Mouse (Mus musculus) kidney, embryonic 16.5 days (tissue): ENCODE measurements around the gene Vwf. TPM values are rescaled to one million over a fixed set of nuclear protein-coding genes. Genes with fewer than 3 reads are reported as not detected.

Experiments used
- ATAC-seq: fragments of 200-750 bp; cut with Nextera tagmentation; 2 replicates; pipeline ENCODE4 v1.8.0; 2017; ENCODE audit warnings: moderate TSS enrichment; ENCODE audit not compliant: low FRiP score, low TSS enrichment
- H3K27ac ChIP-seq: fragments of 300-500 bp; sonication (generic); 2 replicates; pipeline ENCODE4 v1.5.1; 2014; ENCODE audit warnings: low read length
- H3K27me3 ChIP-seq: fragments of 300-500 bp; sonication (generic); 2 replicates; pipeline ENCODE4 v1.6.1; 2014; ENCODE audit warnings: low read length, control low read depth, mixed read lengths; ENCODE audit not compliant: insufficient read depth
- H3K36me3 ChIP-seq: fragments of 300-500 bp; sonication (generic); 2 replicates; pipeline ENCODE4 v1.6.1; 2014; ENCODE audit warnings: low read length, control low read depth, mixed read lengths; ENCODE audit not compliant: insufficient read depth
- H3K4me1 ChIP-seq: fragments of 300-500 bp; sonication (generic); 2 replicates; pipeline ENCODE4 v1.6.1; 2014; ENCODE audit warnings: low read length, control low read depth, mixed read lengths; ENCODE audit not compliant: insufficient read depth
- H3K4me2 ChIP-seq: fragments of 300-500 bp; sonication (generic); replicated peaks from 2 replicates; pipeline ENCODE4 v1.6.1; 2014; ENCODE audit warnings: low read depth, low read length
- H3K4me3 ChIP-seq: fragments of 300-500 bp; sonication (generic); 2 replicates; pipeline ENCODE4 v1.5.1; 2014; ENCODE audit warnings: mild to moderate bottlenecking, low read length
- H3K9ac ChIP-seq: fragments of 300-500 bp; sonication (generic); replicated peaks from 2 replicates; pipeline ENCODE4 v1.6.1; 2014; ENCODE audit warnings: low read length
- H3K9me3 ChIP-seq: fragments of 300-500 bp; sonication (generic); 2 replicates; pipeline ENCODE4 v1.6.1; 2016; ENCODE audit warnings: low read length, control low read depth
- WGBS: fragments of 180-500 bp; shearing (Covaris S2); extraction: QIAGEN DNeasy Blood & Tissue Kit; methylation state at CpG from one replicate; pipeline ENCODE4 v1.1.7; 2014; 5-methylcytosine and 5-hydroxymethylcytosine counted together
- polyA plus RNA-seq: library from polyadenylated mRNA; unstranded; fragments of >200 nt; fragmentation: Nextera tagmentation; extraction: Ambion mirVana; gene quantifications from 2 replicates; pipeline ENCODE4 v1.2.1, GENCODE M21; 2015

The Vwf gene
- 3.9 and 5.4 TPM in 2 replicates for polyA plus RNA-seq

DNA sequence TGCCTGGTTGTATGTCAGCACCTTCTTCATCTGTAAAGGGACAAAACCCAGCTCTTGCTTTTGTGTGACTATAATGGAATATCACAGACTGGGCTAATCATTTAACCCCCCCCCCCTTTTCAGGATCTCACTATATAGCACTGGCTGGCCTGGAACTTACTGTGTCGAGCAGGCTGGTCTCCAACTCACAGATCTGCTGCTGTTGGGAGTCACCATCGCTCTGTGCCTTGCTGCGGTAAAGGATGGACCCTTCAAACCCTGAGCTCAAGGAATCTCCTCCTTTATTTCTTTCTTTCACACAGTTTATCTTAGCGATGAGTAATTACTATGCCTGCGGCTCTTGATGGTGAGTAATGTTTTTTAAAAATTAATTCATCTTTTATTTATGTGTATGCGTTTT is at the start of gene Vwf:
Gene Vwf, plus strand, starts transcription at position 301 of the 400 bp plus-strand sequence.
- Histone ChIP-seq H3K36me3 (no peaks in the 10 kb centered on the region), H3K27ac (no peak within 1 kb of the TSS), H3K4me2 (no peak within 1 kb of the TSS), H3K9ac (no peak within 1 kb of the TSS), H3K27me3 (no peaks in the 10 kb centered on the region), H3K4me1 (no peaks in the 10 kb centered on the region), H3K4me3 (no peak within 1 kb of the TSS), H3K9me3 (no peaks in the 10 kb centered on the region)
- ATAC-seq, result no peak
- 92% methylated on average over 6 of the region's 6 CpGs for WGBS

- H3K4me3 ChIP-seq, result no peak overlapping the region
- H3K27me3 ChIP-seq, result no peaks in the 10 kb centered on the region
- H3K4me1 ChIP-seq, result peaks cover 11% of the 10 kb centered on the region
- H3K9me3 ChIP-seq, result no peaks in the 10 kb centered on the region
- no peak overlapping the region for H3K9ac ChIP-seq
- H3K27ac ChIP-seq, result no peak overlapping the region
- H3K36me3 ChIP-seq, result no peaks in the 10 kb centered on the region
- no peak for ATAC-seq
- no peak overlapping the region for H3K4me2 ChIP-seq
- WGBS, result 22% methylated on average over 5 of the region's 5 CpGs
Measured at GRCm38 (mm10) chr6:125498062-125498461, 48.5 kb upstream of the Vwf start.

GRCm38 (mm10) chr6:125503186-125503802 is 43.3 kb upstream of the Vwf start:
- no peak overlapping the region for H3K27ac ChIP-seq
- 90% methylated on average over 11 of the region's 11 CpGs for WGBS
- H3K9ac ChIP-seq, result no peak overlapping the region
- no peak overlapping the region for H3K4me3 ChIP-seq
- H3K4me2 ChIP-seq, result no peak overlapping the region
- H3K9me3 ChIP-seq, result no peaks in the 10 kb centered on the region
- no peaks in the 10 kb centered on the region for H3K4me1 ChIP-seq
- ATAC-seq, result no peak
- no peaks in the 10 kb centered on the region for H3K27me3 ChIP-seq
- H3K36me3 ChIP-seq, result no peaks in the 10 kb centered on the region

DNA sequence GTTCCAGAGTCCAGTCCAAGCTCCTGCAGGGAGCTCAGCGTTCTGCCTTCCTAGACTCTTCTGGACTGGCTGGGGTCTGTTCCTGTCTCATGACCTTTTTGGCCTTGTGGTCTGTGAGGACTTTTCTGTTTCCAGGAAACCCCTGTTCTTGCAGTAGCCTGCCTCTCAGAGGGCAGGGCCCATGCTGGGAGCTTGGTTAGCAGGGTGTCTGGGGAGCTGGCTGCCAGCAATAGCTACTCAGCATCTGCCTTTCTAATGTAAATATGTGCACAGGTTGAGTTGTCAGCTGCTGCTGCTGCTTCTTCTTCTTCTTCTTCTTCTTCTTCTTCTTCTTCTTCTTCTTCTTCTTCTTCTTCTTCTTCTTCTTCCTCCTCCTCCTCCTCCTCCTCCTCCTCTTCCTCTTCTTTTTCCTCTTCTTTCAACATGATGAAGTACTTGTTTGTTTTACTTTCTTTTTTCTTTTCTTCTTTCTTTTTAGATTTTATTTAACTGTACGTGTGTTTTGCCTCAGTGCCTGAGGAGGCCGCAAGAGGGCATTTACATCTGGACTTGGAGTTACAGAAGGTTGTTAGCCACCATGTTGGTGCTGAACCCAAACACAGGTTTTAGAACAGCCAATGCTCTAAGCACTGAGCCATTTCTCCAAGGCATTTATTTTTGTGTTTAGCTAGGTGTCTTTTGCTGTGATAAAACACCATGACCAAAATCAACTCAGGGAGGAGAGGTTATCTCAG is 41.8 kb upstream of the Vwf start:
- Histone ChIP-seq H3K4me3 (no peak overlapping the region), H3K4me2 (no peak overlapping the region), H3K27ac (no peak overlapping the region), H3K9ac (no peak overlapping the region), H3K36me3 (no peaks in the 10 kb centered on the region), H3K27me3 (no peaks in the 10 kb centered on the region), H3K4me1 (no peaks in the 10 kb centered on the region), H3K9me3 (no peaks in the 10 kb centered on the region)
- WGBS, result 51% methylated on average over 3 of the region's 3 CpGs
- no peak for ATAC-seq

- no peak overlapping the region for H3K4me3 ChIP-seq
- no peaks in the 10 kb centered on the region for H3K9me3 ChIP-seq
- H3K36me3 ChIP-seq, result no peaks in the 10 kb centered on the region
- no peaks in the 10 kb centered on the region for H3K27me3 ChIP-seq
- H3K27ac ChIP-seq, result no peak overlapping the region
- ATAC-seq, result no peak
- H3K9ac ChIP-seq, result no peak overlapping the region
- H3K4me1 ChIP-seq, result no peaks in the 10 kb centered on the region
- 94% methylated on average over 4 of the region's 4 CpGs for WGBS
- H3K4me2 ChIP-seq, result no peak overlapping the region
Measured at GRCm38 (mm10) chr6:125506427-125506826, 40.1 kb upstream of the Vwf start.

GRCm38 (mm10) chr6:125509783-125510182 is 36.8 kb upstream of the Vwf start:
- no peak overlapping the region for H3K4me3 ChIP-seq
- 80% methylated on average over 3 of the region's 3 CpGs for WGBS
- H3K9me3 ChIP-seq, result no peaks in the 10 kb centered on the region
- no peak overlapping the region for H3K9ac ChIP-seq
- no peak for ATAC-seq
- no peaks in the 10 kb centered on the region for H3K36me3 ChIP-seq
- no peak overlapping the region for H3K27ac ChIP-seq
- H3K4me1 ChIP-seq, result peaks cover 10% of the 10 kb centered on the region; the same call in 1 of the 2 replicates
- no peak overlapping the region for H3K4me2 ChIP-seq
- H3K27me3 ChIP-seq, result no peaks in the 10 kb centered on the region

- H3K27me3 ChIP-seq, result no peaks in the 10 kb centered on the region
- ATAC-seq, result no peak
- H3K36me3 ChIP-seq, result no peaks in the 10 kb centered on the region
- H3K27ac ChIP-seq, result no peak overlapping the region
- no peak overlapping the region for H3K9ac ChIP-seq
- no peaks in the 10 kb centered on the region for H3K9me3 ChIP-seq
- no peak overlapping the region for H3K4me3 ChIP-seq
- H3K4me1 ChIP-seq, result peaks cover 14% of the 10 kb centered on the region
- H3K4me2 ChIP-seq, result no peak overlapping the region
Measured at GRCm38 (mm10) chr6:125510645-125511044, 35.9 kb upstream of the Vwf start.

GRCm38 (mm10) chr6:125511196-125511595 is 35.4 kb upstream of the Vwf start:
- Histone ChIP-seq H3K4me3 (no peak overlapping the region), H3K4me1 (peaks cover 19% of the 10 kb centered on the region), H3K4me2 (no peak overlapping the region), H3K9ac (no peak overlapping the region), H3K36me3 (no peaks in the 10 kb centered on the region), H3K27ac (no peak overlapping the region), H3K27me3 (no peaks in the 10 kb centered on the region), H3K9me3 (no peaks in the 10 kb centered on the region)
- no peak for ATAC-seq
- WGBS, result 91% methylated on average over 7 of the region's 7 CpGs

DNA sequence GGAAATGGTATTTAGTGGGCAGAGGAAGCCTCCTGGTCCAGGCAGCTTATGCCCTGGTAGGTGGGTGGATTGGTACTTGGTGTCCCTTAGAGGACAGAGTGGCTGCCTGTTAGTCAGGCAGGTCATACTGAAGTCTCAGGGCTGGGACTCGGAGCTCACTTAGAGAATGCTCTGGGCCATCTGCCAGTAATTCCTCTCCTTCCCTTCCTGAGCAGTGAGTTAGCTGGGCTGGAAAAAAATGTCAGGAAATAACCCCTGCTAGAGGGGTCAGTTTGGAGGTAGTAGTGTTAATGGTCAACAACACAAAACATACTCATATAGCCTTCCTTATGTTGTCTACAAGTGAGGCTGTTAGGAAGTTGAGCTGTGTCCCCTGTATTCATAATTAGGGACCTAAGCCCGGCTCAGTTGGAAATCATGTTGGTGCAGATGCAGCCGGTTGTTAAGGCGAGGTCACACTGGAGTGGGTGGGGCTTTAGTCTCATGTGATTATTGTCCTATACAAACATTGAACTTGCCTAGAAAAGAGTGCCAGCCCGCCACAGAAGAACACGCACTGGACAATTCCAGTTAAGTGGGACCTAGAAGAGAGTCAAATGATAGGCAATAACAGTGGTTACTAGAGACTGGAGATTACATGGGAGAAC is 33.5 kb upstream of the Vwf start:
- no peak overlapping the region for H3K4me3 ChIP-seq
- no peaks in the 10 kb centered on the region for H3K27me3 ChIP-seq
- no peak overlapping the region for H3K4me2 ChIP-seq
- peak; percentile 65; the same call in 1 of the 2 replicates for ATAC-seq
- peak overlapping the region; percentile 16; the same call in 1 of the 2 replicates for H3K27ac ChIP-seq
- no peaks in the 10 kb centered on the region for H3K36me3 ChIP-seq
- no peak overlapping the region for H3K9ac ChIP-seq
- 46% methylated on average over 6 of the region's 6 CpGs for WGBS
- H3K9me3 ChIP-seq, result no peaks in the 10 kb centered on the region
- H3K4me1 ChIP-seq, result peaks cover 19% of the 10 kb centered on the region
